Mouse (Mus musculus) small intestine, adult 2 months (tissue): ENCODE measurements around the gene Lamc2.

Source experiments
- CTCF ChIP-seq: fragments of 200-500 bp; IDR thresholded peaks from 2 replicates; pipeline ENCODE4 v1.5.1; 2012; ENCODE audit warnings: low read depth, mild to moderate bottlenecking, control low read depth, inconsistent platforms, low read length, moderate library complexity, mixed read lengths; ENCODE audit not compliant: insufficient replicate concordance, insufficient read length; ENCODE audit errors: extremely low read depth
- POLR2A ChIP-seq: fragments of 200-500 bp; IDR thresholded peaks from 2 replicates; pipeline ENCODE4 v1.6.1; 2012; ENCODE audit warnings: low read depth, mild to moderate bottlenecking, control low read depth, inconsistent platforms, low read length, moderate library complexity

GRCm38 (mm10) chr1:153107866-153108265 lies 78.4 kb downstream of the Lamc2 start:
- TF ChIP-seq CTCF (no peak), POLR2A (no peak)
